Mouse (Mus musculus) c-Kit-positive CD71-positive TER-119-positive erythroid progenitor cells, embryonic 14.5 days (primary cell): ENCODE data around the gene Card6.
"Not testable (repeated sequence)": the region's sequence is repeated elsewhere in the genome, so short reads cannot be mapped to it uniquely, and the experiment has no call there.

ENCODE experiments used
- DNase-seq: peaks from one replicate; pipeline ENCODE4 v3.0.0-alpha.2; 2013; ENCODE audit warnings: low spot score

Card6 gene

DNA sequence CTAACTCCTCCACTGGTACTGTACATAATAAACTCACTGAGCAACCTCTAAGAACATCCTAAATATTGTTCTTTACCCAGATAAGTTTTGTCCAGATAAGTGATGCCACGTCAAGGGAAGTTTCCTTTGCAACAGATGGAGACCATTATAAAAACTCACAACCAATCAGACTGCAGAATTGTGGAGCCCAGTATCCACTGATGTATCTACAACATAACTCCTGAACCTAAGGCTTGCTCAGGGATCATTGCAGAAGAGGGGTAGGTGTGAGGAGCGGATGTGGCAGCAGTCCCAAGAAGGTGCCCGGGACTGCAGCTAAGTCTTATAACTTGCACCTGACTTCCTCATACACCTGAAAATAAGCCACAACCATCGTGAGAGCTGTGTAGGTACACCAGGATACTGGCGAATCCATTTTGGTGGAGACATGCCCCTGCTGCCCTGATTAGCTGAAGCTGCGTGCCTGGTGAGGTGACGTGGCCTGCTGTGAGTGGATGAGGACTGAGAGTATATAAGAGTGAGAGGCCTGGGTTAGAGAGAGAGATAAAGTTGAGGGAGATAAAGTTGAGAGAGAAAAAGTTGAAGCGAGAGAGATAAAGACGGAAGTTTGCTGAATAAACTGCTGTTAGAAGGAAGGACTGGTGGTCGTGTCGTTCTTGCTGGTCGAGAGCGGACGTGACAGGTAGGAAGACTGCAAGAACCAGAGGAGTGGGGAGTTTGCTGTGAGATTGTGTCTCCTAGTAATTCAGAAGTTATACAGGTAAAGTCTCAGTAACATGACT lies 22.7 kb upstream of the Card6 start:
- DNase-seq = not testable (repeated sequence)

DNA sequence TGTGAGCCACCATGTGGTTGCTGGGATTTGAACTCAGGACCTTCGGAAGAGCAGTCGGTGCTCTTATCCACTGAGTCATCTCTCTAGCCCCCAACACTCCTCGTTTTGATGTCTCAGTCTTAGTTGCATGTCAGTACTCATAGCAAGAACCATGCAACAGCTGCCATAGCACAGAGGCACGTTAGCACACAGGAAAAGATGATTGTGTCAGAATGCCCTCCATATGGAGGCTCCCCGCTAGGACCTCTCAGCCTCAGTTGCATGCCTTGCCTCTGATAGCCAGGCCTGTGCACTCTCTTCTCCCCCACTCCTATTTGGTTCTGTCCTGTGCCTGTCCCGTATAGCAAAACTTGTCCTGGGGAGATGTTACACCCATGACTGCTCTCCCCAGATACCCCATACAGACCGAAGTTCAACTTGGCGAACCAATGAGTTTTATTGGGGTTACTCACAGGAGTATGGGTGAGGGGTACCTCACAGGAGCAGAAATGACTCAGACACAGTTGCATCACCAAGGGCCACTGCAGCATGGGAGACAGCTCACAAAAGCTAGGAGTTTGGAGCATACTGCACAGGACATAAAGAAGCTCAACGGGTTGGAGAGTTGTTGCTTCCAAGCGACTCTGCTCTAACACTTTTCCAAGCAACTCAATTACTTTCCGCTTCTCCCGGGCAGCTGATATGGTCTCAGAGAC lies 20.9 kb upstream of the Card6 start:
- DNase-seq = no peak

DNA sequence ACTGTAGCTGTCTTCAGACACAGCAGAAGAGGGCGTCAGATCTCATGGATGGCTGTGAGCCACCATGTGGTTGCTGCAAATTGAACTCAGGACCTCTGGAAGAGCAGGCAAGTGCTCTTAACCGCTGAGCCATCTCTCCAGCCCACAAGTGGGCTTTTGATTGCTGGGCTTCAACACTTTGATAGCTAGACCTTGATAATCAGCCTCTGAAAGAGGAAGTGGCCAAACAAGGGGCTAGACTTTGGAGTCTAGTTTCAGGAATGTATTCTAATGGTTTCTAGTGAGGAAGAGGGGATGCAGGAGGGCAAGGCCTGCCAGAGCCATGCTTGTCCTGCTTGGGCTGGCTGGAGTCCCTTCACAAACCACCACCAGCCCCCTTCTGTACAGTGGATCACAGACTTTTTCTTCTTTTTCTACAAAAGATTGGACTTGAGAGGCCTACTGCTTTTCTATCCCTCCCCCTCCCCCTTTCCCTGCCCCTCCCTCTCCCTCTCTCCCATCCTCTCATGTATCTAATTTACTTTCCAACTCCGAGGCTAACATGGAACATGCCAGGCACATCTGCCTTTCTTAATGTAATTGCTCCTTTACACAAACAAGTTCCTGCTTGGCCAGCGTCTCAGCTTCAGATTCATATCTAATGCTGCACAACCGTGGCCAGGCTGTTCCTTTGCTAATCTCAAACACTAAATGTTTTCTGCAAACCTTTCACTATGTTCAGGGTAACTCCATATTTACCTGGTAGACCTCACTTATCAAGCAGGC lies 20.0 kb upstream of the Card6 start:
- DNase-seq = no peak

DNA sequence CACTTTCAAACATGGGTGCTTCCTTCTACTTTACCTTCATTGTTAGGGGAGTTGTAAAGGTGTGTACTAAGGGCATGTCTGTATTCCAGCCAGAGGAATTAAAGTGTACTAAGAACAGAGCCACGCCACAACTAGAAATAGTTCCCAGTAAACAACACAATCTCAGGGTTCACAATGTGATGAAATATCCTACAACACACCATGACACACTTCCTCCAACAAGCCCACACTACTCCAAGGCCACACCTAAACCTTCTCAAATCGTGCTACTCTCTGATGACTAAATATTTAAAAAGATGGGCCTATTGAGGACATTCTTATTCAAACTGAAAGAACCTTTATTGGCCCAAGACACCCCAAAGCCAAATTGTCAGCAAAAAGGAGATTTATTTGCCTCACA lies 19.1 kb upstream of the Card6 start:
- no peak for DNase-seq

DNA sequence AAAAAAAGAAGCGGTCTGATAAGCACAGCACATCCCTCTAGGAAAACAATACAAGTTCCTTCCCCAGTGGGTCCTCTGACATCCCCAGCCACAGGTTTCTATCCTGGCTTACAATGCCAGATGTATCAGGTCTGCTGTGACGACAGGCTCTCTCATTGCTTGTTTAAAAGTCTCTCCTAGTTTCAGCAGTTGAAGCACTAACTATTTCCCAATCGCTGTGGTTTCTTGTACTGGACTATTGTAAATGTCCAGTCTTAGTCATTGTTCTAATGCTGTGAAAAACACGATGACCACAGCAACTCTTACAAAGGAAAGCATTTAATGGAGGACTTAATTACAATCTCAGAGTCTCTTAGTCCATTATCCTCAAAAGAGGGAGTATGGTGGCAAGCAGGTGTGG lies 18.1 kb upstream of the Card6 start:
- DNase-seq = no peak

DNA sequence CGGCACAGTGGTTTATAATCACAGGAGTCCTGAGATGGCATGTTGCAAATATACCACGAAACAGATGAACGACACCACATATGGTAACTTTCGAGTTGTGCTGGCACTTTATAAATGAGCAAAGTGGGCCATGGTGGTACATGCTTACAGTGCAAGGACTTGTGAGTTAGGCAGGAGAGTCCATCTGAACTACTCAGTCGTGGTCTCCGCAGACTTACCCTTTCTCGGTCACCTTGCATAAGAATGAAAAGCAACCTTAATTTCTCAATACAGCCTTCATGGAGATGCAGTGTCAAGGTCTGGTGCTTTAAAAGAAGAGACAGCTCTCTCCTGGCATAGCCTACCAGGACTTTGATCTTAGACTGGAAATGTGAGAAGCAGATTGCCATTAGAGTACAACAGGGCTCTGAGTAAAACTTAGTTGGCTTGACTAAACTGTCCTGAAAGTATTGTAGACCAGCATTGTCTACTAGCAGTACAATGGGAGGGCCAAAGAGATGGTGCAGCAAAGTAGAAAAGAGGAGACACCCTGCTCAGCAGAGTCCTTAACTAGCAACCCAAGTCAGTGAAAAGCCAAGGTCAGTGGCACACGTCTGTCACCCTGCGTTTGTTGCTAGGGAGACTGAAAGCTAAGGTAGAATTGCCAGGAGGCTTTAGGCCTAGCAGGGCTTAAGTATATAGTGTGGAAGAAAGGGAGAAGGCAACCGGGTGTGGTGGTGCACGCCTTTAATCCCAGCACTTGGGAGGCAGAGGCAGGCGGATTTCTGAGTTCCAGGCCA lies 13.4 kb upstream of the Card6 start:
- no peak for DNase-seq

DNA sequence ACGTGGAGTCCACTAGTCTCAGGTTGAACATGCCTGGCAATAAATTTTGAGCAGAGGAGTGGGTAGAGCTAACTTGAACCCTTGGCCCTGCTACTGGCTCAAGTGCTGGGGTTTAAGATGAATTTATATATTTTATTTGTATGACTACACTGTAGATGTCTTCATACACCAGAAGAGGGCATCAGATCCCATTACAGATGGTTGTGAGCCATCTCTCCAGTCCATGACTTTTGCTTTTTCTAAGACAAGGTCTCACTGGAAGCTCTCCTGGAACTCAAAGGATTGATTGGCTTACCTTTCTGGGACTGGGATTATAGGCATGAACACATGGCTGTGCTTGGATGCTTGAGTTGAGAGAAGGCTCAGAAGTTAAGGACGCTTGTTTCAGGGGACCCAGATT lies 11.4 kb upstream of the Card6 start:
- no peak for DNase-seq

DNA sequence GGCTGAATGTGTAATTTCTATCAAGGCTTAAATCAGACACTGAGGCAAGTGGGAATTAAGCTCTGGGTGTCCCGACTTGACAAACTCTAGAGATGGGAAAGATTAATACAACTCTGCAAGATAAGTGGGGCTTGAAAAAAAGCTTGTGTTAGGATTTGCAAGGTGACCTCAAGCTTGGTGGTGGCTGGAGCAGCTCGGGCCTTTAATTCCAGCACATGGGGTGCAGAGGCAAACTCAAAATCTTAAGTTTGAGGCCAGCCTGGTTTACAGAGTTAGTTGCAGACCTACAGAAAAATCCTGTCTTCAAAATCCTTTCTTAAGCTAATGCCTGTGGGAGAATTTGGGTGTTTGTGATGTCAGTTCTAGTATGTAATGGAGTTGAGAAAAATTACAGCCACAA lies 10.9 kb upstream of the Card6 start:
- DNase-seq = no peak

DNA sequence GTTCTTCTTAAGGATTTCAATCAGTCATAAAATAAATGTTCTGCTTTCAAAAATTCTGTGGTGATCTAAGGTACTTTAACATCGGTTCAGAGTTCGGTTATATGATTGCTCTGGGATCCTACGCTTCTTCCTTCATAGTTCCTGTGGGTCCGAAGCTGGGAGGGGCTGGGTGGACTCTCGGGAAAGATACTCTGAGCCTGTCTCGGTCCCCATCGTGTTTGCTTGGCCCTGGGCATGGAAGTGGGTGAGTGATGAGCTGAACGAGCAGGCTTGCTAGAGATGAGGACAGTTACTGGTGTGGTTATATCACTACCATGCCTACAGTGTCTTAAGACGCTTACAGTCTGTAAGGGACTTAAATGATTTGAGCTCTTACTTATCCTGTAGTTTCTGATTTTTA lies 10.3 kb upstream of the Card6 start:
- DNase-seq = no peak

DNA sequence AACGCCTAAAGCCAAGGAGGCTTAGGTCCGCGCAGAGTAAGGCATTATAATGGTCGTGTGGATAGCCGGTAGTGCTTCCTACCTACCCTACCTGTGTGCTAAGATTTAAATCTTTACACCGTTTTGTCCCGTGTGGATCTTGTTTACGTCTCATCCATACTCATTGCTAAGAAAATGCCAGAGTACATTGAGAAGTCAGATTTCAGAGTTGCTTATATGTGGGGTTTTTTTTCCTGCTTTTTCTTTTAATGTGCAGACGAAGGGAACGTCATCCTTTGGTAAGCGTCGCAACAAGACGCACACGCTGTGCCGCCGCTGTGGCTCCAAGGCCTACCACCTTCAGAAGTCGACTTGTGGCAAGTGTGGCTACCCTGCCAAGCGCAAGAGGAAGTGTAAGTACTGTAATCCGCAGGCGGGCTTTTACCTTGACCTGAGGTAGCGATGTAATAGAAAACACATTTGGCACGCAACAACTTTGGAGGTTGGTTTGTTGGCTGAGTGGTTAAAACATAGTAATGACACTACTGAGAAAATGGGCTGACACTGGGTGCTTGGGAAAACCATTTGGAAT lies 8.8 kb upstream of the Card6 start:
- DNase-seq = no peak

DNA sequence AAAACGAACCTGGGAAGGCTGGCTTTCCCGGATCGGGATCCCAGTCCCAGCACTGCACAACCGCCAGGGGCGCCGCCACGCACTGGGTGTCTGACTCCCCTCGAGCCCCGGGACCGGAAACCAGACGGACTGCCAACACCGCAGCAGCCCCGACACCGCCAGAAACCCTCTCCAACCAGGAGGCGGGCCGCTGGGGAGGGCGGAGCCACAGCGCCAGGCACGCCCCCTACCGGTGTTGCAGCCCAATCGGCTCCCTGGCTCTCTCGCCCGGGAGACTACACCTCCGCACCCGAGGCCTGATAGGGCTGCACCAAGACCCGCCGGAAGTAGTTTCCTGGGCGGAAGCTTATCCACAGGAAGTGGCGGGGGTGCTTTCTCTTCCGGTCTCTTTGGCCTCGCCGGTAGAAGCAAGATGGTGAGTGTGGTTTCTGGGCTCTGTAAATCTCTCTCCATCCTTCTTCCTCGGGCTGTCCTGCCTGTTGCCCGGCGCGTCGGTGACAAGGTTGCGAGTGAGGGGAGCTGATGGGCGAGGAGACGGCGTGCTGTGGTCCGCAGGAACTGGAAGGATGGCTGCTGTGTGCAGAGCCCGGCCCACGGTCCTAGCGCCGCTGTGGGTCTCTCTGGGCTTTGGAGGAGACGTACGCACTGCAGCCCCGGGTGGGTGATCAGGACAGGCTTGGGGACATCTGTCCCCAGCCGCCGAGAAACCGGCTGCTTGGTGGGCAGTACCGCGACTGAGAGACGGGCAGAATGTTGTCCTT lies 8.1 kb upstream of the Card6 start, which contains the start of gene Rpl37:
TSS of gene Rpl37 (plus strand) at position 376 of the 761 bp plus-strand sequence.
- peak; percentile 97 for DNase-seq

DNA sequence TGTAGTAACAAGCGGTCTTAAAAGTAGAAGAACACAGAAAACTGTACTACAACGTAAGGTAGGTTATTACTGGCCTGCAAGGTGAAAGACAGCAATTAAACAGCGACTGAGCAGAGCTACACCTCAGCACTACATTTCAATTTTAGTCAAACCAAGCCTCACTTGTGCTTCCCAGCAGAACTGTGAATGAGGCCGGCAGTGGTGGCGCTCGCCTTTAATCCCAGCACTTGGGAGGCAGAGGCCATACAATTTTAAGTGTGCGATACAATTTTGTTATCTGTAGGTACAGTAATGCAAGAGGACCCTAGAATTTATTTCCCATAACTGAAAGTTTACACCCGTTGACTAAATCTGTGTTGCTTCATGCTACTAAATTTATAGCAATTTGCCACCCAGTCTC lies 6.8 kb upstream of the Card6 start:
- no peak for DNase-seq

DNA sequence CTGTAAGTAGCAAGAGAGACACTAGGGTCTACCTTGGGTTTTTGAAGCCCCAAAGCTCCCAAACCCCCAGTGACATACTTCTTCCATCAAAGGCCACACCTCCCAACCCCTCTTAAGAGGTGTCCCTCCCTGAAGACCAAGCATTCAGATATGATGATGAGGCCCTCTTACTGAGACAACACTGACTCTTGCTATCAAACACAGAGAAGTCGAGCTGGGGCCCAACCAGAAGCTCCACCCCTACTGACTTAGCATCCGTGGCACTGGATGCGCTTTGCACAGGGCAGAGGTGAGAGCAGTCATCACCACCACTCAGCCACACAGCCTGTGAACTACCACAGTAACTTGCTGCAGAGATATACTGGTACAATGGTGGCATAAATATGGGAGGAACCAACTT lies 4.3 kb upstream of the Card6 start:
- no peak for DNase-seq

DNA sequence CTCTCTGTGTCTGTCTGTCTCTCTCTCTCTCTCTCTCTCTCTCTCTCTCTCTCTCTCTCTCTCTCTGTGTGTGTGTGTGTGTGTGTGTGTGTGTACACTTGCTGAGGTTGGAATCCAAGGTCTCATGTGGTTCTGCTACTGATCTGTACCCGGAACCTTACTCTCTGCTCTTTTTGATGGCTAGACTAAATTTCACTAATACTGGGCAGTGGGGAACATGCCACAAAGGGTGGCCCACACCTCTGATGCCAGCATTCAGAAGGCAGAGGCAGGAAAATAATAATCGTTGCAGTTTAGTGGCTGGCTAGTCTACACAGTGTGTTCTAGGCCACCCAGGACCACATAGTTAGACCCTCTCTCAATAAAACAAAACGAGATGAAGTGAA lies 309 bp upstream of the Card6 start:
- DNase-seq = no peak

DNA sequence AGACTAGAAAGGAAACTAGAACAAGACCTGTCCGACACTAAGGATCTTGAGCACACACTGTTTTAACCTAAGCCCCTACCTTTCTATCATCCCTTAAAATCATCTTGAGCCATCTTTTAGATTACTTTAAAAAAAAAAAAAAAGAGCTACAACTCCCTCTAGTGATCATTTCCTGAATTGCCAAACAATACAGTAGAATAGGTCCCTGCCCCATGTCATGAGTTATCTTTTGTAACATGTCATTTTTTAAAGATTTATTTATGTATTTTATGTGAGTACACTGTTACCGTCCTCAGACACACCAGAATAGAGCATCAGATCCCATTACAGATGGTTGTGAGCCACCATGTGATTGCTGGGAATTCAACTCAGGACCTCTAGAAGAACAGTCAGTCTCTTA lies 2.0 kb downstream of the Card6 start:
- DNase-seq = no peak

DNA sequence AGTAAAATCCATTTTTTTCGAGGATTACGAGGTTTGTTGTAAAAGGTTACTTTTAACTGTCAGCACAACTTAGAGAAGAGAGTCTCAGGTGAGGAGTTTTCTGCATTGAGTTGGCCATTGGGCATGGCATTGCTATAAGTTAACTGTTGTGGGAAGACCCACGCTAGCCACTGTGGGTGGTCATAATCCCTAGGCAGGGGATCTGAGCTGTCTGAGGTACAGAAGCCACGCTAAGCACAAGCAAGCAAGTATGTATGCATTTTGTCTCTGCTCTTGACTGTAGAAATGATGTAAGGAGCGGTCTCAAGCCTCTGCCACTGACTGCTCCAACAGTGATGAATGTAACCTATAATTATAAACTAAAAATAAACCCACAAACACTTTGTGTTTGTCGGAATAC lies 2.4 kb downstream of the Card6 start:
- DNase-seq = no peak

DNA sequence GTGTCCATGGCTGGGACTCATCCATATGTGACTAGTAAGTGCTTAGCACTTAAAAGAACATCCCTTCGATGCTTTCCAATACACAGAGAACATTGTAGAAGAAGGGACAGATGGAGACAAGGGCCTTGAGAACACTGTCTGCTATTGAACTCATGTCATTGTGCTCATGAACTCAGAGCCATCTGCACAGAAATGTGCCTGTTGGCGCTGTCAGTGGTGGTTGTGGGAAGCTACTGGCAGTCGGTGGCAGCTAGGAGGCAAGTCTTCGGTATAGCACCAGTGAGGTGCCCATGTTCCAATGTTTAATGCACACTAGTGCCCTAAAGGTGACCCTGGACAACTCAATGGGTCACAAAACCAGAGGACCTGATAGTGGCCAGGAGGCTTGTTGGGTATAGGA lies 6.0 kb downstream of the Card6 start:
- no peak for DNase-seq

DNA sequence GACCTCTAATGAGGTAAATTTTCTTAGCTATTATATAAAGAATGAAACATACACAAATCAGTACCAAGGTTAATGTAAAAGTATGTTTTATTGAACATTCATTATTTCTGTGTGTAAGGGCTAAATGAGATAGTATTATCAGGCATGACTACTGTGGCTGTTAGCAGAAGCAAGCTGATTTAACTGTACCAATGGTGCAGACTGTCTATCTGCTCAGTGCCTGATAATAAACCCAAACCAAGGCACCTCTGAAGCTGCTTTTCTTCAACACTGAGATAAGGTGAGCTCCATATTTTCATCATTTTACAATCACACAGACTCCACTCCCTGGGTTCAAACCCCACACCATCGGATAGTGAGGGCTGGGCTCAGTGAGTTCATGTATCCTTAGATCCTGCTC lies 11.0 kb downstream of the Card6 start:
- DNase-seq = no peak

DNA sequence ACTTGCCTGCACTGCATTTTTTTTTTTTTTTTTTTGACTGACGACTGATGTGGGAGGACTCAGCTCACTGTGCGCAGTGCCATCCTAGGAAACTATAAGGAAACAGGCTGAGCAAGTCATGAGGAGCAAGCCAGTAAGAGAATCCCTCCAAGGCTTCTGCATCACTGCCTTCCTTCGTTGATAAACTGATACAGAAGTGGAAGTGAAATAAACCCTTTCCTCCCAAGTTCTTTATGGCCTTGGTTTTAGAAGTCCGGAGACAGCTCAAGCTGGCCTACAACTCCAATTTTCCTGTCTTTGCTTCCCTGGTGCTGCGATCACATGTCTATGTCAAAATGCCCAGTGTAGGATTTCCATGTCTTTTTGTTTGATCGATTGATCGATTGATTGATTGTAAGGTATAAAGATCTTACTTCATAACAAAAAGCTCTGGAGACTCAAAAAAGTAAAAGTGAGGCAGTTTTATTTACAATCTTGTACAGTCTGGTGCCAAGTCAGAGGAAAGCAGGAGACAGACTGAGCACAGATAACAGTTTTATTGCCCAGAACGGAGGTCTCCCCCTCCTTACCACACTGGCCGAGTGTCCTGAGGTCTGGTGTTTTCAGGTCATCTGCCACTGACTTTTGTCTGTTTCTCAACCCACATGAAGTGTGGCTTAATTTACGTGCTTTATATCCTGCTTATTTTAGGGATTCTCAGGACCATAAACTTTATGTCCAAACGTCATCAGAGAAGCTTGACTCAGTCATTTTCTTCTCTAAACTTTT lies 12.6 kb downstream of the Card6 start:
- no peak for DNase-seq

DNA sequence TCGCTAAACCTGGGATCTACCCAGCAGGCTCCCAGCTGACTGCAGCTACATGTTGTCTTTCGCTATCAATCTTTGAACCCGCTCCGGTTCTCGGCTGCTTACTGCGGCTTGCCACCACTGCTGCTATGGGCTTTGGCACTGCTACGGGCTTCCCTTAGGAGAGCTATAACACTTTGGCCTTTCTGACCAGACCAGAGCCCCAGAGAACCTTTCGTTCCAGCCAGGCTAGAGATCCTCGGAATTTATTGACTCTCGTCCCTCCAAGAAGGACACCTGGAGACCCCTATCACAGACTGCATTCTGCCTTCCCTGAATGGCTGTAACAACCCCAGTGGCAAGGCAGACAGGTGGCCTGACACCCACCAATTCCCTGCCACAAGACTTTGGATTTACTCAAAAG lies 18.2 kb downstream of the Card6 start:
- no peak for DNase-seq
